Mouse (Mus musculus): ENCODE results near the gene Ltk. TPM values are rescaled to one million over a fixed set of nuclear protein-coding genes. Genes with fewer than 3 reads are reported as not detected.

Gene Ltk
- total and polyA plus RNA-seq, 2 experiments = 0.66 TPM; not detected in 1

- H3K27ac ChIP-seq (replicated peaks; ENCODE audit: insufficient read depth, low read depth, low read length) = no peak overlapping the region
- peaks cover 32% of the 10 kb centered on the region for H3K36me3 ChIP-seq (ENCODE audit: control insufficient read depth, insufficient read depth, low read length)
- no peaks in the 10 kb centered on the region for H3K27me3 ChIP-seq (ENCODE audit: control insufficient read depth, insufficient read depth, low read length)
- H3K4me3 ChIP-seq (ENCODE audit: insufficient read depth, low read depth, low read length) = no peak overlapping the region
- WGBS = 86% methylated on average over 3 of the region's 3 CpGs
- TF ChIP-seq POLR2A (IDR thresholded peaks at IDR 0.05; ENCODE audit: extremely low read depth, insufficient read depth, low read length) (no peak), CTCF (IDR thresholded peaks at IDR 0.05; ENCODE audit: low read depth, low read length) (no peak)
- no peaks in the 10 kb centered on the region; the same call in 1 of the 2 replicates for H3K79me2 ChIP-seq (ENCODE audit: control insufficient read depth, insufficient read depth, low read length)
- H3K9ac ChIP-seq (ENCODE audit: low read depth, low read length) = no peak overlapping the region
- DNase-seq (ENCODE audit: extremely low read depth, low read depth, low spot score) = no peak
- no peaks in the 10 kb centered on the region for H3K4me1 ChIP-seq (ENCODE audit: control insufficient read depth, insufficient read depth, low read length)
These were observed 52.6 kb downstream of the Ltk start for GRCm38 (mm10) chr2:119707676-119708075.

GRCm38 (mm10) chr2:119703171-119703570 lies 57.1 kb downstream of the Ltk start:
- Histone ChIP-seq H3K36me3 (ENCODE audit: control insufficient read depth, insufficient read depth, low read length) (peaks cover 22% of the 10 kb centered on the region), H3K4me1 (ENCODE audit: control insufficient read depth, insufficient read depth, low read length) (no peaks in the 10 kb centered on the region; the same call in 1 of the 2 replicates), H3K4me3 (ENCODE audit: insufficient read depth, low read depth, low read length) (no peak overlapping the region), H3K27ac (replicated peaks; ENCODE audit: insufficient read depth, low read depth, low read length) (no peak overlapping the region), H3K9ac (ENCODE audit: low read depth, low read length) (no peak overlapping the region), H3K79me2 (ENCODE audit: control insufficient read depth, insufficient read depth, low read length) (no peaks in the 10 kb centered on the region; the same call in 1 of the 2 replicates), H3K27me3 (ENCODE audit: control insufficient read depth, insufficient read depth, low read length) (no peaks in the 10 kb centered on the region)
- TF ChIP-seq POLR2A (IDR thresholded peaks at IDR 0.05; ENCODE audit: extremely low read depth, insufficient read depth, low read length) = no peak
- no peak for TF ChIP-seq CTCF (IDR thresholded peaks at IDR 0.05; ENCODE audit: low read depth, low read length)
- no peak for DNase-seq (ENCODE audit: extremely low read depth, low read depth, low spot score)
- 98% methylated on average over 2 of the region's 2 CpGs for WGBS

Other genes with a start within 250 kb of the Ltk start
- 0.83 and 0.87 TPM in 2 replicates for gene Exd1, start 212.8 kb downstream of the Ltk start, total RNA-seq (2014; rRNA removed)
- 0.66 and 0.87 TPM in 2 replicates for gene Exd1, start 212.8 kb downstream of the Ltk start, polyA plus RNA-seq (2012; rRNA removed)
- 165 and 178 TPM in 2 replicates for gene Chp1, start 212.7 kb downstream of the Ltk start, total RNA-seq (2014; rRNA removed)
- 176 and 216 TPM in 2 replicates for gene Chp1, start 212.7 kb downstream of the Ltk start, polyA plus RNA-seq (2012; rRNA removed)
- 0.46 and 1.4 TPM in 2 replicates for gene Nusap1, start 142.1 kb downstream of the Ltk start, total RNA-seq (2014; rRNA removed)
- 0.06 and 0.07 TPM in 2 replicates for gene Nusap1, start 142.1 kb downstream of the Ltk start, polyA plus RNA-seq (2012; rRNA removed)
- gene Oip5, start 142.0 kb downstream of the Ltk start, total RNA-seq (2014; rRNA removed) = 0.92 and 0.94 TPM in 2 replicates
- 0.37 and 0.69 TPM in 2 replicates for gene Oip5, start 142.0 kb downstream of the Ltk start, polyA plus RNA-seq (2012; rRNA removed)
- gene Ndufaf1, start 97.6 kb downstream of the Ltk start, total RNA-seq (2014; rRNA removed) = 28.0 and 36.2 TPM in 2 replicates
- 7.6 and 9.4 TPM in 2 replicates for gene Ndufaf1, start 97.6 kb downstream of the Ltk start, polyA plus RNA-seq (2012; rRNA removed)
- 5.4 and 5.6 TPM in 2 replicates for gene Rtf1, start 85.4 kb downstream of the Ltk start, total RNA-seq (2014; rRNA removed)
- 4.4 and 5.2 TPM in 2 replicates for gene Rtf1, start 85.4 kb downstream of the Ltk start, polyA plus RNA-seq (2012; rRNA removed)
- 0.65 and 1.8 TPM in 2 replicates for gene Itpka, start 18.1 kb downstream of the Ltk start, total RNA-seq (2014; rRNA removed)
- gene Itpka, start 18.1 kb downstream of the Ltk start, polyA plus RNA-seq (2012; rRNA removed) = 1.7 and 3.6 TPM in 2 replicates
- 2.4 and 3.3 TPM in 2 replicates for gene Rpap1, start 27.1 kb upstream of the Ltk start, total RNA-seq (2014; rRNA removed)
- gene Rpap1, start 27.1 kb upstream of the Ltk start, polyA plus RNA-seq (2012; rRNA removed) = 6.2 and 10.5 TPM in 2 replicates
- 0.18 and 0.34 TPM in 2 replicates for gene Tyro3, start 37.3 kb upstream of the Ltk start, total RNA-seq (2014; rRNA removed)
- 0.14 and 0.39 TPM in 2 replicates for gene Tyro3, start 37.3 kb upstream of the Ltk start, polyA plus RNA-seq (2012; rRNA removed)
- gene Mga, start 136.8 kb upstream of the Ltk start, total RNA-seq (2014; rRNA removed) = 22.0 and 30.4 TPM in 2 replicates
- 5.5 and 7.0 TPM in 2 replicates for gene Mga, start 136.8 kb upstream of the Ltk start, polyA plus RNA-seq (2012; rRNA removed)
- gene Mapkbp1, start 212.3 kb upstream of the Ltk start, total RNA-seq (2014; rRNA removed) = 2.9 and 3.3 TPM in 2 replicates
- 2.2 and 4.6 TPM in 2 replicates for gene Mapkbp1, start 212.3 kb upstream of the Ltk start, polyA plus RNA-seq (2012; rRNA removed)

Measured in liver, adult 2 months (tissue).